Mouse (Mus musculus) thymus, adult 2 months (tissue): ENCODE data around the gene Gmppa. TPM values are rescaled to one million over a fixed set of nuclear protein-coding genes. Genes with fewer than 3 reads are reported as not detected.

Source experiments
- DNase-seq: peaks from one replicate; pipeline ENCODE4 v3.0.0; 2021
- H3K27ac ChIP-seq: fragments of 200-500 bp; 2 replicates; pipeline ENCODE4 v1.5.1; 2012; ENCODE audit warnings: low read length, control low read depth; ENCODE audit not compliant: control insufficient read depth, insufficient read depth
- H3K27me3 ChIP-seq: fragments of 200-500 bp; 2 replicates; pipeline ENCODE4 v1.6.1; 2012; ENCODE audit warnings: mild to moderate bottlenecking, low read length, moderate library complexity, mixed read lengths; ENCODE audit not compliant: control insufficient read depth, insufficient read depth
- H3K36me3 ChIP-seq: fragments of 200-500 bp; 2 replicates; pipeline ENCODE4 v1.6.1; 2012; ENCODE audit warnings: mild to moderate bottlenecking, low read length, moderate library complexity; ENCODE audit not compliant: control insufficient read depth, insufficient read depth
- H3K4me1 ChIP-seq: fragments of 200-500 bp; replicated peaks from 2 replicates; pipeline ENCODE4 v1.6.1; 2012; ENCODE audit warnings: low read length; ENCODE audit not compliant: control insufficient read depth, insufficient read depth
- H3K4me3 ChIP-seq: fragments of 200-500 bp; 2 replicates; pipeline ENCODE4 v1.5.1; 2012; ENCODE audit warnings: mild to moderate bottlenecking, low read length, control low read depth, moderate library complexity; ENCODE audit not compliant: control insufficient read depth, insufficient read depth
- CTCF ChIP-seq: fragments of 200-500 bp; IDR thresholded peaks from 2 replicates; pipeline ENCODE4 v1.5.1; 2012; ENCODE audit warnings: mild to moderate bottlenecking, control low read depth, low read length, moderate library complexity, borderline replicate concordance; ENCODE audit not compliant: control insufficient read depth, poor library complexity, insufficient read depth; ENCODE audit errors: extremely low read depth
- POLR2A ChIP-seq: fragments of 200-500 bp; IDR thresholded peaks from 2 replicates; pipeline ENCODE4 v1.6.1; 2012; ENCODE audit warnings: mild to moderate bottlenecking, low read length, control low read depth, moderate library complexity; ENCODE audit not compliant: control insufficient read depth, poor library complexity, insufficient read depth; ENCODE audit errors: extremely low read depth
- WGBS: fragments of 180-500 bp; shearing (Covaris S2); methylation state at CpG from one replicate; pipeline ENCODE4 v1.1.7; 2018; 5-methylcytosine and 5-hydroxymethylcytosine counted together
- polyA plus RNA-seq: library from polyadenylated mRNA; depleted of rRNA; stranded (reverse); fragments of >200 nt; gene quantifications from 2 replicates; pipeline ENCODE4 v1.2.3, GENCODE M21; 2012

Gmppa gene
- polyA plus RNA-seq, 1 experiment: 128 TPM

DNA sequence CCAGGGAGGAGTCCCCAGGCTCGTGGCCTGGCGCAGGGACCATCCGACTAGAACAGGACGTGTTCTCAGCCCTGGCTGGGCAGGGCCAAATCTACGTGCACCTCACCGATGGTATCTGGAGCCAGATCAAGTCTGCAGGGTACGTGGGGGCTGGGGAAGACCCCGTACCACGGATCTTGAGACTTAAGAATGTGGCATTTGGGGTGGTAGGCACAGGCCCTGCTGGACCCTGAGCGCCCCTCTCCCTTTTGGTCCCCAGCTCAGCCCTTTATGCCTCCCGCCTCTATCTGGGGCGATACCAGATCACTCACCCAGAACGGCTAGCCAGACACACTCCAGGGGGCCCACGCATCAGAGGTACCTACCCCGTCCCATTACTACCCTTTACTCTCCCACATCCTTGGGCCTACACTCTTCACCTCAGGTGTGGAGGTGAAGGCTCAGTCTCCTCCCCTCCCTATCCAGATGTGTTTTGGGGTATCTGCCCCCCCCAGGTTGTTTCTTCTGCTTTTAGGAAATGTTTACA is 5.8 kb downstream of the Gmppa start:
- Histone ChIP-seq H3K4me3 (no peak overlapping the region), H3K4me1 (peaks cover 5% of the 10 kb centered on the region), H3K27ac (no peak overlapping the region), H3K27me3 (peaks cover 1% of the 10 kb centered on the region; the same call in 1 of the 2 replicates), H3K36me3 (no peaks in the 10 kb centered on the region)
- 98% methylated on average over 15 of the region's 15 CpGs for WGBS
- DNase-seq: no peak
- TF ChIP-seq POLR2A (no peak), CTCF (no peak)

DNA sequence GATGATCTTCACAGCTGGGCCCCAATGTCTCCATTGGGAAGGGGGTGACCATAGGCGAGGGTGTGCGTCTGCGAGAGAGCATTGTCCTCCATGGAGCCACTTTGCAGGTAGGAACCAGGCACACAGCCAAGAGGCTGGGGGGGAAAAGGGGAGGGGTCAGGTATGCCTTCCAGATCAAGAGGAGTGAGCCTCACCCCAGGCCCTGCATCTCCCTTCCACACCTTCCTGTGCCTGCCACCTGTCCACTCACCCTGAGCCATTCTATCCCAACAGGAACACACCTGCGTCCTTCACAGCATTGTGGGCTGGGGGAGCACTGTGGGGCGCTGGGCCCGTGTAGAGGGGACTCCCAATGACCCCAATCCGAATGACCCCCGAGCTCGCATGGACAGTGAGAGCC is 6.4 kb downstream of the Gmppa start:
- no peak overlapping the region for H3K4me3 ChIP-seq
- no peak for DNase-seq
- peaks cover 5% of the 10 kb centered on the region; the same call in 1 of the 2 replicates for H3K27me3 ChIP-seq
- no peaks in the 10 kb centered on the region for H3K4me1 ChIP-seq
- TF ChIP-seq CTCF: no peak
- no peak for TF ChIP-seq POLR2A
- no peaks in the 10 kb centered on the region for H3K36me3 ChIP-seq
- WGBS: 97% methylated on average over 9 of the region's 9 CpGs
- no peak overlapping the region for H3K27ac ChIP-seq

- Histone ChIP-seq H3K27ac (no peak overlapping the region), H3K4me3 (no peak overlapping the region), H3K27me3 (peaks cover 10% of the 10 kb centered on the region; the same call in 1 of the 2 replicates), H3K4me1 (no peaks in the 10 kb centered on the region), H3K36me3 (no peaks in the 10 kb centered on the region)
- TF ChIP-seq POLR2A: no peak
- TF ChIP-seq CTCF: no peak
- 96% methylated on average over 8 of the region's 8 CpGs for WGBS
- DNase-seq: no peak
Observed at GRCm38 (mm10) chr1:75442811-75443210, 7.1 kb downstream of the Gmppa start.

GRCm38 (mm10) chr1:75443247-75444024 is 7.7 kb downstream of the Gmppa start:
- H3K4me1 ChIP-seq: no peaks in the 10 kb centered on the region
- no peak overlapping the region for H3K27ac ChIP-seq
- peaks cover 10% of the 10 kb centered on the region; the same call in 1 of the 2 replicates for H3K27me3 ChIP-seq
- 84% methylated on average over 13 of the region's 13 CpGs for WGBS
- no peak for DNase-seq
- no peaks in the 10 kb centered on the region for H3K36me3 ChIP-seq
- no peak for TF ChIP-seq CTCF
- no peak for TF ChIP-seq POLR2A
- H3K4me3 ChIP-seq: no peak overlapping the region

GRCm38 (mm10) chr1:75444208-75444607 is 8.5 kb downstream of the Gmppa start:
- 63% methylated on average over 3 of the region's 3 CpGs for WGBS
- Histone ChIP-seq H3K4me1 (no peaks in the 10 kb centered on the region), H3K27ac (no peak overlapping the region), H3K4me3 (no peak overlapping the region), H3K36me3 (no peaks in the 10 kb centered on the region), H3K27me3 (peaks cover 17% of the 10 kb centered on the region; the same call in 1 of the 2 replicates)
- DNase-seq: no peak
- no peak for TF ChIP-seq POLR2A
- no peak for TF ChIP-seq CTCF

DNA sequence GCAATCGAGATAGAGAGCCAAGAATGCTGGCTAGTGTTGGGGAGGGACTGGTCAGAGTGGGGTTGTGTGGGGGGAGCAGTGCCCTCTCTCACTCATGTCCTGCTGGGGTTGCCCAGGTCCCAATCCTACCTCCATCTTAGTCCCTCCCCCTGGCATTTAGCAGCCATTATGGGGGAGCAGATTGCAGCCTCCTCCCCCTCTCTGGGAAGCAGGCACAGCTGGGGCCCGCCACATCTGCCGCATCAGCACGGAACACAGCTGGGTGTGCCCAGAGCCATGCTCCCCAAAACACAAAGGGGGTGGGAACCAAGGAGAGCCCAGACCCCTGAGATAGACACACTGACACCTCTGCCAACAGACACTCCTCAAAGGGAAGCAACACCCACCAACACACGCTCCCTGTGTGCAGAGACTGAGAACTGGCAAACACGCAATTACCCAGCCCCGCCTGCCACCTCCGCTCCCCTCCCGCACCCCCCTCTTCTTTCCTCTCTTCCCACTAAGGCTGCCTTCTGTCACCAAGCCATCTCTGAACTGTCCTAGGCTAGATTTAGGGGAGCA is 9.5 kb downstream of the Gmppa start:
- no peak overlapping the region for H3K27ac ChIP-seq
- H3K4me1 ChIP-seq: no peaks in the 10 kb centered on the region
- no peak for DNase-seq
- 10% methylated on average over 9 of the region's 9 CpGs for WGBS
- H3K36me3 ChIP-seq: no peaks in the 10 kb centered on the region
- no peak overlapping the region for H3K4me3 ChIP-seq
- TF ChIP-seq CTCF (no peak), POLR2A (no peak)
- peaks cover 25% of the 10 kb centered on the region; the same call in 1 of the 2 replicates for H3K27me3 ChIP-seq
